Mouse (Mus musculus) heart, embryonic 15.5 days (tissue): ENCODE results near the gene Knstrn. TPM values are rescaled to one million over a fixed set of nuclear protein-coding genes. Genes with fewer than 3 reads are reported as not detected.

Source experiments
- ATAC-seq: fragments of 200-750 bp; cut with Nextera tagmentation; replicated peaks from 2 replicates; pipeline ENCODE4 v1.8.0; 2017; ENCODE audit warnings: low read depth, moderate TSS enrichment; ENCODE audit not compliant: insufficient number of reproducible peaks, insufficient read depth, low FRiP score
- H3K27ac ChIP-seq: fragments of 300-500 bp; sonication (generic); 2 replicates; pipeline ENCODE4 v1.5.1; 2015; ENCODE audit warnings: mild to moderate bottlenecking, inconsistent platforms
- H3K27me3 ChIP-seq: fragments of 300-500 bp; sonication (generic); 2 replicates; pipeline ENCODE4 v1.6.1; 2015; ENCODE audit warnings: inconsistent platforms
- H3K36me3 ChIP-seq: fragments of 300-500 bp; sonication (generic); 2 replicates; pipeline ENCODE4 v1.6.1; 2015; ENCODE audit warnings: mild to moderate bottlenecking, inconsistent platforms
- H3K4me1 ChIP-seq: fragments of 300-500 bp; sonication (generic); replicated peaks from 2 replicates; pipeline ENCODE4 v1.6.1; 2015; ENCODE audit warnings: inconsistent platforms
- H3K4me2 ChIP-seq: fragments of 300-500 bp; sonication (generic); 2 replicates; pipeline ENCODE4 v1.6.1; 2015; ENCODE audit warnings: inconsistent platforms, mild to moderate bottlenecking, moderate library complexity
- H3K4me3 ChIP-seq: fragments of 300-500 bp; sonication (generic); 2 replicates; pipeline ENCODE4 v1.5.1; 2015; ENCODE audit warnings: mild to moderate bottlenecking, inconsistent platforms
- H3K9ac ChIP-seq: fragments of 300-500 bp; sonication (generic); 2 replicates; pipeline ENCODE4 v1.6.1; 2015; ENCODE audit warnings: mild to moderate bottlenecking, inconsistent platforms
- H3K9me3 ChIP-seq: fragments of 300-500 bp; sonication (generic); replicated peaks from 2 replicates; pipeline ENCODE4 v1.6.1; 2016; ENCODE audit warnings: inconsistent platforms
- WGBS: fragments of 180-500 bp; shearing (Covaris S2); methylation state at CpG from one replicate; pipeline ENCODE4 v1.1.7; 2015; ENCODE audit warnings: mixed read lengths; 5-methylcytosine and 5-hydroxymethylcytosine counted together
- polyA plus RNA-seq: library from polyadenylated mRNA; unstranded; fragments of >200 nt; fragmentation: Nextera tagmentation; extraction: Ambion mirVana; gene quantifications from 2 replicates; pipeline ENCODE4 v1.2.1, GENCODE M21; 2015

The Knstrn gene
- polyA plus RNA-seq, 1 experiment from 2014 or later = 92.2 TPM

GRCm38 (mm10) chr2:118895990-118896913 lies 82.4 kb downstream of the Knstrn start:
- Histone ChIP-seq H3K4me2 (peak overlapping the region; percentile 85), H3K9me3 (no peaks in the 10 kb centered on the region), H3K27me3 (peaks cover 86% of the 10 kb centered on the region), H3K4me3 (peak overlapping the region; percentile 51), H3K27ac (no peak overlapping the region), H3K9ac (peak overlapping the region; percentile 54), H3K36me3 (no peaks in the 10 kb centered on the region), H3K4me1 (peaks cover 35% of the 10 kb centered on the region)
- ATAC-seq = 0 out of 2 replicates have a peak, but pooled peaks have one; percentile 5
- WGBS = 2% methylated on average over 38 of the region's 38 CpGs

- Histone ChIP-seq H3K4me2 (peak overlapping the region; percentile 85), H3K27ac (no peak overlapping the region), H3K36me3 (no peaks in the 10 kb centered on the region), H3K27me3 (peaks cover 80% of the 10 kb centered on the region), H3K9me3 (no peaks in the 10 kb centered on the region), H3K4me3 (peak overlapping the region; percentile 51), H3K9ac (peak overlapping the region; percentile 54), H3K4me1 (peaks cover 35% of the 10 kb centered on the region)
- no peak for ATAC-seq
- WGBS = 1% methylated on average over 13 of the region's 13 CpGs
Measured at GRCm38 (mm10) chr2:118896914-118897291, 83.1 kb downstream of the Knstrn start.

GRCm38 (mm10) chr2:118897392-118897791 lies 83.6 kb downstream of the Knstrn start:
- H3K27me3 ChIP-seq = peaks cover 75% of the 10 kb centered on the region
- H3K4me2 ChIP-seq = peak overlapping the region; percentile 85
- H3K4me3 ChIP-seq = peak overlapping the region; percentile 51
- no peak for ATAC-seq
- peaks cover 35% of the 10 kb centered on the region for H3K4me1 ChIP-seq
- H3K9me3 ChIP-seq = no peaks in the 10 kb centered on the region
- 0 out of 2 replicates have a peak overlapping the region, but pooled peaks have one; percentile 54 for H3K9ac ChIP-seq
- no peaks in the 10 kb centered on the region for H3K36me3 ChIP-seq
- WGBS = 7% methylated on average over 7 of the region's 7 CpGs
- no peak overlapping the region for H3K27ac ChIP-seq

- Histone ChIP-seq H3K27me3 (peaks cover 73% of the 10 kb centered on the region), H3K36me3 (no peaks in the 10 kb centered on the region), H3K4me2 (no peak overlapping the region), H3K9me3 (no peaks in the 10 kb centered on the region), H3K27ac (no peak overlapping the region), H3K4me1 (peaks cover 39% of the 10 kb centered on the region), H3K9ac (no peak overlapping the region), H3K4me3 (peak overlapping the region; percentile 51; the same call in 1 of the 2 replicates)
- WGBS = 4% methylated on average over 11 of the region's 11 CpGs
- ATAC-seq = no peak
Measured at GRCm38 (mm10) chr2:118897808-118898207, 84.0 kb downstream of the Knstrn start.

GRCm38 (mm10) chr2:118898771-118899170 lies 85.0 kb downstream of the Knstrn start:
- ATAC-seq = no peak
- no peaks in the 10 kb centered on the region for H3K36me3 ChIP-seq
- no peak overlapping the region for H3K4me3 ChIP-seq
- no peak overlapping the region for H3K4me2 ChIP-seq
- no peak overlapping the region for H3K9ac ChIP-seq
- H3K27me3 ChIP-seq = peaks cover 66% of the 10 kb centered on the region
- WGBS = 15% methylated on average over 4 of the region's 4 CpGs
- no peak overlapping the region for H3K27ac ChIP-seq
- H3K9me3 ChIP-seq = no peaks in the 10 kb centered on the region
- H3K4me1 ChIP-seq = peaks cover 49% of the 10 kb centered on the region

GRCm38 (mm10) chr2:118899306-118899705 lies 85.5 kb downstream of the Knstrn start:
- no peak overlapping the region for H3K9ac ChIP-seq
- no peak overlapping the region for H3K27ac ChIP-seq
- 22% methylated on average over 7 of the region's 7 CpGs for WGBS
- no peak overlapping the region for H3K4me3 ChIP-seq
- no peaks in the 10 kb centered on the region for H3K36me3 ChIP-seq
- H3K4me1 ChIP-seq = peaks cover 54% of the 10 kb centered on the region
- peaks cover 61% of the 10 kb centered on the region for H3K27me3 ChIP-seq
- ATAC-seq = no peak
- no peak overlapping the region for H3K4me2 ChIP-seq
- no peaks in the 10 kb centered on the region for H3K9me3 ChIP-seq

GRCm38 (mm10) chr2:118899981-118900825 lies 86.4 kb downstream of the Knstrn start, which contains the start of gene Bahd1:
TSS of gene Bahd1 (plus strand) at chr2:118900377.
- Histone ChIP-seq H3K36me3 (no peaks in the 10 kb centered on the region), H3K9me3 (no peaks in the 10 kb centered on the region), H3K4me3 (peak within 1 kb of the TSS; percentile 96), H3K4me1 (peaks cover 57% of the 10 kb centered on the region), H3K27me3 (peaks cover 52% of the 10 kb centered on the region), H3K4me2 (peak within 1 kb of the TSS; percentile 98), H3K27ac (no peak within 1 kb of the TSS), H3K9ac (peak within 1 kb of the TSS; percentile 52)
- ATAC-seq = no peak
- 1% methylated on average over 32 of the region's 32 CpGs for WGBS

- WGBS = 0% methylated on average over 11 of the region's 11 CpGs
- no peaks in the 10 kb centered on the region for H3K36me3 ChIP-seq
- H3K27me3 ChIP-seq = peaks cover 46% of the 10 kb centered on the region
- H3K4me1 ChIP-seq = peaks cover 57% of the 10 kb centered on the region
- ATAC-seq = no peak
- no peak overlapping the region for H3K27ac ChIP-seq
- H3K9me3 ChIP-seq = no peaks in the 10 kb centered on the region
- peak overlapping the region; percentile 52 for H3K9ac ChIP-seq
- peak overlapping the region; percentile 98 for H3K4me2 ChIP-seq
- H3K4me3 ChIP-seq = peak overlapping the region; percentile 96
Measured at GRCm38 (mm10) chr2:118900826-118901140, 87.0 kb downstream of the Knstrn start.

GRCm38 (mm10) chr2:118901175-118902031 lies 87.6 kb downstream of the Knstrn start:
- under 1% methylated on average over 42 of the region's 120 CpGs for WGBS
- no peaks in the 10 kb centered on the region for H3K36me3 ChIP-seq
- peak overlapping the region; percentile 86 for H3K9ac ChIP-seq
- peaks cover 43% of the 10 kb centered on the region for H3K27me3 ChIP-seq
- H3K4me3 ChIP-seq = peak overlapping the region; percentile 96
- peak overlapping the region; percentile 98 for H3K4me2 ChIP-seq
- H3K9me3 ChIP-seq = no peaks in the 10 kb centered on the region
- peak; percentile 90 for ATAC-seq
- peak overlapping the region; percentile 80 for H3K27ac ChIP-seq
- H3K4me1 ChIP-seq = peaks cover 52% of the 10 kb centered on the region

- peak overlapping the region; percentile 80 for H3K27ac ChIP-seq
- peak; percentile 33 for ATAC-seq
Measured at GRCm38 (mm10) chr2:118902051-118903025, 88.5 kb downstream of the Knstrn start.

More at GRCm38 (mm10) chr2:118902051-118903025, 88.5 kb downstream of the Knstrn start:
- Histone ChIP-seq H3K36me3 (no peaks in the 10 kb centered on the region), H3K27me3 (peaks cover 33% of the 10 kb centered on the region), H3K9me3 (no peaks in the 10 kb centered on the region), H3K4me2 (peak overlapping the region; percentile 98), H3K4me1 (peaks cover 42% of the 10 kb centered on the region), H3K4me3 (peak overlapping the region; percentile 96), H3K9ac (peak overlapping the region; percentile 86)
- WGBS = under 1% methylated on average over 79 of the region's 106 CpGs
